Mouse (Mus musculus): Measurements from ENCODE around the gene Sat2. TPM values are rescaled to one million over a fixed set of nuclear protein-coding genes. Genes with fewer than 3 reads are reported as not detected.

Sat2 gene
- polyA plus RNA-seq, 1 experiment from 2014 or later, result 16.2 TPM

DNA sequence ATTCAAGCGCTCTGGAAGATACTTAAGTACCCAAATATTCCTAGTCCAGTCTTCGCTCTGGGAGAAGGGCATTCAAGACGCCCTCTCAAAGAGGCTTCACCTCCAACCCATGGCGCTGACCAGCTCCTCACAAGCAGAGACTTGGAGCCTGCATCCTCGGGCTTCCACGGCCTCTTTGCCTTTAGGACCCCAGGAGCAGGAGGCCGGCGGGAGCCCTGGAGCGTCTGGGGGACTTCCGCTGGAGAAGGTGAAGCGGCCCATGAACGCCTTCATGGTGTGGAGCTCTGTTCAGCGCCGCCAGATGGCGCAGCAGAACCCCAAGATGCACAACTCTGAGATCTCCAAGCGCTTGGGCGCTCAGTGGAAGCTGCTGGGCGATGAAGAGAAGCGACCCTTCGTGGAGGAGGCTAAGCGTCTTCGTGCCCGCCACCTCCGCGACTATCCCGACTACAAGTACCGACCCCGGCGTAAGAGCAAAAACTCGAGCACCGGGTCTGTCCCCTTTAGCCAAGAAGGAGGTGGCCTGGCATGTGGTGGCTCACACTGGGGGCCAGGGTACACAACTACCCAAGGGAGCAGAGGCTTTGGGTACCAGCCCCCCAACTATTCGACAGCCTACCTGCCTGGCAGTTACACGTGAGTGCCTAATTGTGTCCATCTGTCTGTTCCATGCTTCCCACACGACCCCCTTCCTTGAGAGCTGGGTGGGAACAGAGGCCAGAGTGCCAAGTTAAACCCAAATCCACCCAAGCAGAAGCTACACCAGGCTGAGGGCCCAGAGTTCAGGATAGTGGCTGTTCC is 33.6 kb downstream of the Sat2 start, which contains the start of gene Sox15:
Gene Sox15, plus strand, starts transcription at position 51 of the 801 bp plus-strand sequence.
- Histone ChIP-seq H3K27me3 (ENCODE audit: control insufficient read depth, insufficient read depth, low read length) (no peaks in the 10 kb centered on the region), H3K4me2 (ENCODE audit: low read depth, severe bottlenecking) (peak within 1 kb of the TSS; percentile 12; the same call in 1 of the 2 replicates), H3K9ac (ENCODE audit: low read length) (0 out of 2 replicates have a peak within 1 kb of the TSS, but pooled peaks have one; percentile 18), H3K27ac (replicated peaks; ENCODE audit: low read depth, low read length) (peak within 1 kb of the TSS; percentile 65), H3K9me3 (ENCODE audit: control insufficient read depth, low read length) (no peaks in the 10 kb centered on the region), H3K36me3 (ENCODE audit: control insufficient read depth, insufficient read depth, low read length) (peaks cover 44% of the 10 kb centered on the region), H3K4me1 (ENCODE audit: control insufficient read depth, insufficient read depth, low read length) (peaks cover 19% of the 10 kb centered on the region), H3K4me3 (ENCODE audit: low read depth, low read length) (peak within 1 kb of the TSS; percentile 1; the same call in 1 of the 2 replicates)
- 26% methylated on average over 34 of the region's 34 CpGs for WGBS
- ATAC-seq (ENCODE audit: insufficient number of reproducible peaks, low FRiP score, low TSS enrichment, low read depth) (peak; percentile 65; the same call in 1 of the 2 replicates), DNase-seq (ENCODE audit: low spot score) (peak; percentile 86)

DNA sequence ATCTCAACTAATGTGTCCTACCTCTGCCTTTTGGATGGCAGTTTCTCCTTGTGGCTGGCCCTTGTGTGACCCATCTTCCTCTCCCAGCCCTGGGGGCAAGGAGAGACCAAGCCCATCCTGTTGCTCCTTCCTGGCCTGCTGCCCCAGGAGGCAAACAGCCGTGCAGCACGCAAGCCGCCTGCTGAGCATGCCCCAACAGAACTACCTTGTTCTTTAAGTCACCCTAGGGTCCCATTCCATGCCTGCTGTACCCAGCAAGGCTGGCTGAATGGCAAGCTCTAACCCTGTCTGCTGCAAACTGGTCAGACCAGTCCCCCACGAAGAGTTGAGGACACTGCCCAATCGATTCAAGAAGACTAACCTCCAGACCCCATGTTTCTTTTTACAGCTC is 34.2 kb downstream of the Sat2 start:
- no peak overlapping the region for H3K27ac ChIP-seq (replicated peaks; ENCODE audit: low read depth, low read length)

GRCm38 (mm10) chr11:69656617-69657461 is 35.0 kb downstream of the Sat2 start:
- DNase-seq (ENCODE audit: low spot score) (peak; percentile 78), ATAC-seq (ENCODE audit: insufficient number of reproducible peaks, low FRiP score, low TSS enrichment, low read depth) (no peak)
- H3K27me3 ChIP-seq (ENCODE audit: control insufficient read depth, insufficient read depth, low read length), result no peaks in the 10 kb centered on the region
- H3K9me3 ChIP-seq (ENCODE audit: control insufficient read depth, low read length), result no peaks in the 10 kb centered on the region
- H3K36me3 ChIP-seq (ENCODE audit: control insufficient read depth, insufficient read depth, low read length), result peaks cover 32% of the 10 kb centered on the region
- peaks cover 19% of the 10 kb centered on the region for H3K4me1 ChIP-seq (ENCODE audit: control insufficient read depth, insufficient read depth, low read length)
- no peak overlapping the region for H3K9ac ChIP-seq (ENCODE audit: low read length)
- no peak overlapping the region for H3K4me2 ChIP-seq (ENCODE audit: low read depth, severe bottlenecking)
- WGBS, result 76% methylated on average over 10 of the region's 10 CpGs
- no peak overlapping the region; the same call in 1 of the 2 replicates for H3K4me3 ChIP-seq (ENCODE audit: low read depth, low read length)
- no peak overlapping the region for H3K27ac ChIP-seq (replicated peaks; ENCODE audit: low read depth, low read length)

More for the DNA sequence above, 34.2 kb downstream of the Sat2 start:
- Histone ChIP-seq H3K4me3 (ENCODE audit: low read depth, low read length) (no peak overlapping the region), H3K27me3 (ENCODE audit: control insufficient read depth, insufficient read depth, low read length) (no peaks in the 10 kb centered on the region), H3K4me2 (ENCODE audit: low read depth, severe bottlenecking) (no peak overlapping the region), H3K9ac (ENCODE audit: low read length) (no peak overlapping the region), H3K4me1 (ENCODE audit: control insufficient read depth, insufficient read depth, low read length) (peaks cover 19% of the 10 kb centered on the region), H3K36me3 (ENCODE audit: control insufficient read depth, insufficient read depth, low read length) (peaks cover 38% of the 10 kb centered on the region), H3K9me3 (ENCODE audit: control insufficient read depth, low read length) (no peaks in the 10 kb centered on the region)
- WGBS, result 78% methylated on average over 5 of the region's 5 CpGs
- no peak for ATAC-seq (ENCODE audit: insufficient number of reproducible peaks, low FRiP score, low TSS enrichment, low read depth)
- DNase-seq (ENCODE audit: low spot score), result no peak

- Histone ChIP-seq H3K9me3 (ENCODE audit: control insufficient read depth, low read length) (no peaks in the 10 kb centered on the region), H3K9ac (ENCODE audit: low read length) (no peak overlapping the region), H3K4me2 (ENCODE audit: low read depth, severe bottlenecking) (no peak overlapping the region), H3K4me1 (ENCODE audit: control insufficient read depth, insufficient read depth, low read length) (peaks cover 19% of the 10 kb centered on the region), H3K4me3 (ENCODE audit: low read depth, low read length) (peak overlapping the region; percentile 1; the same call in 1 of the 2 replicates), H3K27ac (replicated peaks; ENCODE audit: low read depth, low read length) (no peak overlapping the region), H3K27me3 (ENCODE audit: control insufficient read depth, insufficient read depth, low read length) (no peaks in the 10 kb centered on the region), H3K36me3 (ENCODE audit: control insufficient read depth, insufficient read depth, low read length) (peaks cover 27% of the 10 kb centered on the region)
- ATAC-seq (ENCODE audit: insufficient number of reproducible peaks, low FRiP score, low TSS enrichment, low read depth) (no peak), DNase-seq (ENCODE audit: low spot score) (no peak)
- 85% methylated on average over 15 of the region's 15 CpGs for whole genome bisulfite sequencing
These were observed 35.6 kb downstream of the Sat2 start for GRCm38 (mm10) chr11:69657462-69657881.

- Histone ChIP-seq H3K9me3 (ENCODE audit: control insufficient read depth, low read length) (no peaks in the 10 kb centered on the region), H3K4me3 (ENCODE audit: low read depth, low read length) (peak overlapping the region; percentile 48), H3K4me1 (ENCODE audit: control insufficient read depth, insufficient read depth, low read length) (peaks cover 9% of the 10 kb centered on the region; the same call in 1 of the 2 replicates), H3K36me3 (ENCODE audit: control insufficient read depth, insufficient read depth, low read length) (peaks cover 23% of the 10 kb centered on the region), H3K9ac (ENCODE audit: low read length) (no peak overlapping the region), H3K27me3 (ENCODE audit: control insufficient read depth, insufficient read depth, low read length) (no peaks in the 10 kb centered on the region), H3K4me2 (ENCODE audit: low read depth, severe bottlenecking) (peak overlapping the region; percentile 50), H3K27ac (replicated peaks; ENCODE audit: low read depth, low read length) (peak overlapping the region; percentile 93; the same call in 1 of the 2 replicates)
- ATAC-seq (ENCODE audit: insufficient number of reproducible peaks, low FRiP score, low TSS enrichment, low read depth) (no peak), DNase-seq (ENCODE audit: low spot score) (no peak)
- 88% methylated on average over 3 of the region's 3 CpGs for WGBS
These were observed 39.5 kb downstream of the Sat2 start for GRCm38 (mm10) chr11:69661221-69661881.

DNA sequence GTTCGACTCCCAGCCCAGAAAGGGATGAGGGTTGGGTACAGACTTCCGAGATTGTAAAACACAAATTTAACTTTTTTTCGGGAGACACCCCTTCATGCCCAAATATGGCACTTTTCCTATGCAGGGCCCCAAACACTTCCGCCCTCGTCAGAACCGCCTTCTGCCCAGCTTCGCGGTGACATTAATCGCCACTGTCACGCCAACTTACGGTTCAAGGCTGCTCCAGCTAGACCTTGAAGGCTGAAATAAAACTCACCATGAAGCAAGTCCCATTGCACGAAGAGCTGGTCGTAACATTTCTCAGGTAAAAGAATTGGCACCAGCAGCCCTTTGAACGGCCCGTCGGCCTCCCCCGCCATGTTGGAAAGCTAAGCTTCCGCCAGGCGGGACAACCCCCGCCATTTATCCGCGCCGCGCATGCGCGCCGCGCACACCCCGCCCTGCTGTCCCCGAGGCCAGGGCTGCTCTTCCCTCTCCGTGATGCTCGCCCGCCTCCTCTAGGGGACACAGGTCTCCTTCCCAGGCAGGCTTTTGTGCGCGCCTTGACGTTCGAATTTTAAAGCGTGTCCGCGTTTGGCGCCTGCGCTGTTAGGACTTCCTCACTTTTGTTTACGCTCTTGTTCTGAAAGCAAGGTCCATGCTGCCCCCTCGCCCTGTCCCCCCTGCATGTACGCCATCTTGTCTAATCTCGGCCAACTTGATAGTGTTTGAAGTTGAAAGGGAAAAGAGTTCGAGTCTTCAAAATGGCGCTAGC is 40.6 kb downstream of the Sat2 start, which contains the start of gene Mpdu1:
Gene Mpdu1, minus strand, starts transcription at position 430 of the 754 bp plus-strand sequence.
- WGBS, result under 1% methylated on average over 48 of the region's 48 CpGs
- Histone ChIP-seq H3K4me2 (ENCODE audit: low read depth, severe bottlenecking) (peak within 1 kb of the TSS; percentile 50), H3K4me3 (ENCODE audit: low read depth, low read length) (peak within 1 kb of the TSS; percentile 48), H3K9ac (ENCODE audit: low read length) (peak within 1 kb of the TSS; percentile 64), H3K4me1 (ENCODE audit: control insufficient read depth, insufficient read depth, low read length) (peaks cover 3% of the 10 kb centered on the region; the same call in 1 of the 2 replicates), H3K9me3 (ENCODE audit: control insufficient read depth, low read length) (no peaks in the 10 kb centered on the region), H3K36me3 (ENCODE audit: control insufficient read depth, insufficient read depth, low read length) (peaks cover 19% of the 10 kb centered on the region), H3K27ac (replicated peaks; ENCODE audit: low read depth, low read length) (peak within 1 kb of the TSS; percentile 93), H3K27me3 (ENCODE audit: control insufficient read depth, insufficient read depth, low read length) (no peaks in the 10 kb centered on the region)
- ATAC-seq (ENCODE audit: insufficient number of reproducible peaks, low FRiP score, low TSS enrichment, low read depth) (peak; percentile 89), DNase-seq (ENCODE audit: low spot score) (peak; percentile 94)

- no peak for DNase-seq (ENCODE audit: low spot score)
- no peaks in the 10 kb centered on the region for H3K9me3 ChIP-seq (ENCODE audit: control insufficient read depth, low read length)
- H3K36me3 ChIP-seq (ENCODE audit: control insufficient read depth, insufficient read depth, low read length), result peaks cover 21% of the 10 kb centered on the region; the same call in 1 of the 2 replicates
- peak overlapping the region; percentile 93 for H3K27ac ChIP-seq (replicated peaks; ENCODE audit: low read depth, low read length)
- 64% methylated on average over 13 of the region's 13 CpGs for WGBS
- H3K4me2 ChIP-seq (ENCODE audit: low read depth, severe bottlenecking), result peak overlapping the region; percentile 50
- 0 out of 2 replicates have a peak, but pooled peaks have one; percentile 5 for ATAC-seq (ENCODE audit: insufficient number of reproducible peaks, low FRiP score, low TSS enrichment, low read depth)
- peak overlapping the region; percentile 48 for H3K4me3 ChIP-seq (ENCODE audit: low read depth, low read length)
- peaks cover 3% of the 10 kb centered on the region; the same call in 1 of the 2 replicates for H3K4me1 ChIP-seq (ENCODE audit: control insufficient read depth, insufficient read depth, low read length)
- no peaks in the 10 kb centered on the region for H3K27me3 ChIP-seq (ENCODE audit: control insufficient read depth, insufficient read depth, low read length)
- peak overlapping the region; percentile 64 for H3K9ac ChIP-seq (ENCODE audit: low read length)
These were observed 41.3 kb downstream of the Sat2 start for GRCm38 (mm10) chr11:69662967-69663671.
